Mouse (Mus musculus) cerebellum, adult 9-11 months (tissue): ENCODE results near the gene Timm8b.

ENCODE experiments used
- DNase-seq: peaks from one replicate; pipeline ENCODE4 v3.0.0; 2022

Timm8b gene

GRCm38 (mm10) chr9:50603189-50603997 lies at the start of gene Timm8b, which contains the start of gene Sdhd:
TSS of gene Timm8b (plus strand) at chr9:50603910.
TSS of gene Sdhd (minus strand) at chr9:50603812.
- DNase-seq, result peak; percentile 96

- peak; percentile 19 for DNase-seq
Measured at GRCm38 (mm10) chr9:50554241-50555093, 49.2 kb upstream of the Timm8b start, which contains the start of gene Il18. TSS of gene Il18 (plus strand) at chr9:50554827.

GRCm38 (mm10) chr9:50555094-50555446 lies 48.6 kb upstream of the Timm8b start, which contains the start of gene Bco2:
TSS of gene Bco2 (minus strand) at chr9:50555181.
- DNase-seq, result no peak

- DNase-seq, result no peak
Measured at GRCm38 (mm10) chr9:50561145-50561917, 42.4 kb upstream of the Timm8b start, which contains the start of gene Tex12. TSS of gene Tex12 (minus strand) at chr9:50561325.

- no peak for DNase-seq
Measured at GRCm38 (mm10) chr9:50561918-50562360, 41.8 kb upstream of the Timm8b start.

- no peak for DNase-seq
Measured at GRCm38 (mm10) chr9:50565173-50565572, 38.5 kb upstream of the Timm8b start.

GRCm38 (mm10) chr9:50565940-50566339 lies 37.8 kb upstream of the Timm8b start:
- no peak for DNase-seq

GRCm38 (mm10) chr9:50567372-50567771 lies 36.3 kb upstream of the Timm8b start:
- no peak for DNase-seq

- DNase-seq, result no peak
Measured at GRCm38 (mm10) chr9:50567881-50568280, 35.8 kb upstream of the Timm8b start.

- no peak for DNase-seq
Measured at GRCm38 (mm10) chr9:50569599-50570525, 33.8 kb upstream of the Timm8b start.

GRCm38 (mm10) chr9:50580370-50580769 lies 23.3 kb upstream of the Timm8b start:
- DNase-seq, result no peak

- DNase-seq, result no peak
Measured at GRCm38 (mm10) chr9:50585145-50585818, 18.4 kb upstream of the Timm8b start.

GRCm38 (mm10) chr9:50586955-50587354 lies 16.8 kb upstream of the Timm8b start:
- no peak for DNase-seq

- no peak for DNase-seq
Measured at GRCm38 (mm10) chr9:50590856-50591518, 12.7 kb upstream of the Timm8b start.

GRCm38 (mm10) chr9:50592955-50593354 lies 10.8 kb upstream of the Timm8b start:
- DNase-seq, result no peak

- no peak for DNase-seq
Measured at GRCm38 (mm10) chr9:50593544-50593943, 10.2 kb upstream of the Timm8b start.

GRCm38 (mm10) chr9:50594794-50595417 lies 8.8 kb upstream of the Timm8b start:
- DNase-seq, result no peak

- no peak for DNase-seq
Measured at GRCm38 (mm10) chr9:50596973-50597372, 6.7 kb upstream of the Timm8b start.

GRCm38 (mm10) chr9:50601536-50601935 lies 2.2 kb upstream of the Timm8b start:
- DNase-seq, result no peak
